Mouse (Mus musculus) CH12.LX (cell line): ENCODE measurements around the gene Slc9a1.

Source experiments
- CTCF ChIP-seq, 2 experiments: IDR thresholded peaks in 1 of 2; conservative IDR thresholded peaks in 1 of 2; 2 replicates each; pipeline ENCODE4 v1.5.1; 2011 to 2012; ENCODE audit warnings: low read depth in 2 of 2, low read length in 2 of 2, improper control_type of control experiment in 1 of 2, inconsistent platforms in 1 of 2, mild to moderate bottlenecking in 1 of 2, moderate library complexity in 1 of 2
- E2F4 ChIP-seq: IDR thresholded peaks from 2 replicates; pipeline ENCODE4 v1.6.1; 2011; ENCODE audit warnings: low read depth, low read length, improper control_type of control experiment; ENCODE audit not compliant: insufficient replicate concordance
- EP300 ChIP-seq: IDR thresholded peaks from 2 replicates; pipeline ENCODE4 v1.6.1; 2011; ENCODE audit warnings: low read length, improper control_type of control experiment
- GABPA ChIP-seq: IDR thresholded peaks from 2 replicates; pipeline ENCODE4 v1.6.1; 2012; ENCODE audit warnings: low read depth, low read length, improper control_type of control experiment, inconsistent platforms; ENCODE audit not compliant: insufficient replicate concordance
- MAX ChIP-seq: IDR thresholded peaks from 2 replicates; pipeline ENCODE4 v1.6.1; 2011; ENCODE audit warnings: low read length, improper control_type of control experiment
- MEF2A ChIP-seq: IDR thresholded peaks from 2 replicates; pipeline ENCODE4 v1.6.1; 2014; ENCODE audit warnings: low read depth, mild to moderate bottlenecking, inconsistent platforms, low read length, improper control_type of control experiment, borderline replicate concordance
- MYC ChIP-seq: IDR thresholded peaks from 2 replicates; pipeline ENCODE4 v1.6.1; 2011; ENCODE audit warnings: low read depth, mild to moderate bottlenecking, improper control_type of control experiment, low read length
- POLR2A ChIP-seq: IDR thresholded peaks from 2 replicates; pipeline ENCODE4 v1.6.1; 2011; ENCODE audit warnings: low read depth, mild to moderate bottlenecking, improper control_type of control experiment, low read length
- POLR2AphosphoS2 ChIP-seq: IDR thresholded peaks from 2 replicates; pipeline ENCODE4 v1.6.1; 2011; ENCODE audit warnings: low read depth, low read length, improper control_type of control experiment
- RCOR1 ChIP-seq: conservative IDR thresholded peaks from 2 replicates; pipeline ENCODE4 v1.6.1; 2012; ENCODE audit warnings: low read depth, mild to moderate bottlenecking, inconsistent platforms, low read length, improper control_type of control experiment
- SIN3A ChIP-seq: IDR thresholded peaks from 2 replicates; pipeline ENCODE4 v1.6.1; 2012; ENCODE audit warnings: low read length, improper control_type of control experiment, inconsistent platforms
- TCF12 ChIP-seq: IDR thresholded peaks from 2 replicates; pipeline ENCODE4 v1.6.1; 2014; ENCODE audit warnings: low read depth, mild to moderate bottlenecking, inconsistent platforms, low read length, improper control_type of control experiment
- ZKSCAN1 ChIP-seq: IDR thresholded peaks from 2 replicates; pipeline ENCODE4 v1.6.1; 2012; ENCODE audit warnings: low read depth, inconsistent platforms, low read length, improper control_type of control experiment, borderline replicate concordance
- ZNF384 ChIP-seq: IDR thresholded peaks from 2 replicates; pipeline ENCODE4 v1.6.1; 2012; ENCODE audit warnings: low read depth, low read length, improper control_type of control experiment, inconsistent platforms

- TF ChIP-seq ZNF384 (no peak), CTCF (conservative IDR thresholded peaks at IDR 0.05 in 1 of 2, IDR thresholded peaks at IDR 0.05 in 1 of 2; ENCODE audit: low read depth in 2 of 2, low read length in 2 of 2) (no peak), GABPA (no peak), MEF2A (no peak), MAX (no peak), EP300 (no peak), MYC (no peak), RCOR1 (no peak), POLR2A (no peak), SIN3A (no peak), ZKSCAN1 (no peak), TCF12 (no peak), POLR2AphosphoS2 (no peak), E2F4 (no peak)
These were observed 2.2 kb downstream of the Slc9a1 start for GRCm38 (mm10) chr4:133371621-133372277.
